Comparison of ENCODE assay signal across 38 mouse cellular contexts in genomic region chr17:24792190-24792589, GRCm38 (mm10). TPM values are rescaled to one million over a fixed set of nuclear protein-coding genes. Genes with fewer than 3 reads are reported as not detected.
"Had no signal": no experiment of that assay in that cellular context is flagged by ENCODE, and none has a peak within 500 bp of the region (broad histone marks: within the 10 kb centered on the region; RNA-seq: fewer than 3 reads in every experiment).

No protein-coding gene starts in this region.

- ATAC-seq: forebrain, embryonic 13.5 days; forebrain, embryonic 14.5 days; forebrain, embryonic 15.5 days; forebrain, embryonic 16.5 days; forebrain, postnatal 0 days had no signal

- H3K27ac ChIP-seq: embryonic facial prominence, embryonic 10.5 days; embryonic facial prominence, embryonic 12.5 days; embryonic facial prominence, embryonic 13.5 days; embryonic facial prominence, embryonic 15.5 days; forebrain, embryonic 10.5 days; forebrain, embryonic 12.5 days; forebrain, embryonic 13.5 days; forebrain, embryonic 15.5 days; gastrocnemius, adult 2 months; heart, adult 2 months had no signal

- DNase-seq: cerebellum, adult 18-20 months; cerebellum, adult 2 months; cerebellum, adult 8-10 months; cerebellum, adult 9-10 months; cerebellum, adult 9-11 months; cerebellum, postnatal 10 days; cerebellum, postnatal 14 days; cerebellum, postnatal 25 days; cerebellum, postnatal 36 days; embryo, embryonic 11 days; forebrain, postnatal 0 days; gastrocnemius, adult 2 months; gastrocnemius, postnatal 10 days; gastrocnemius, postnatal 14 days; gastrocnemius, postnatal 25 days; gastrocnemius, postnatal 36 days; heart, adult 2 months had no signal

- H3K9me3 ChIP-seq: embryonic facial prominence, embryonic 10.5 days; embryonic facial prominence, embryonic 12.5 days; embryonic facial prominence, embryonic 13.5 days; embryonic facial prominence, embryonic 15.5 days; forebrain, embryonic 10.5 days; forebrain, embryonic 12.5 days; forebrain, embryonic 13.5 days; forebrain, embryonic 15.5 days had no signal

- H3K4me1 ChIP-seq: embryonic facial prominence, embryonic 10.5 days; embryonic facial prominence, embryonic 12.5 days; embryonic facial prominence, embryonic 13.5 days; embryonic facial prominence, embryonic 15.5 days; forebrain, embryonic 10.5 days; forebrain, embryonic 12.5 days; forebrain, embryonic 13.5 days; forebrain, embryonic 15.5 days had no signal

- H3K9ac ChIP-seq: embryonic facial prominence, embryonic 12.5 days; embryonic facial prominence, embryonic 13.5 days; embryonic facial prominence, embryonic 15.5 days; forebrain, embryonic 12.5 days; forebrain, embryonic 13.5 days; forebrain, embryonic 15.5 days; forebrain, postnatal 0 days had no signal

- H3K4me2 ChIP-seq: embryonic facial prominence, embryonic 12.5 days; embryonic facial prominence, embryonic 13.5 days; embryonic facial prominence, embryonic 15.5 days; forebrain, embryonic 12.5 days; forebrain, embryonic 13.5 days; forebrain, embryonic 15.5 days had no signal

- H3K36me3 ChIP-seq: embryonic facial prominence, embryonic 10.5 days; embryonic facial prominence, embryonic 12.5 days; embryonic facial prominence, embryonic 13.5 days; embryonic facial prominence, embryonic 15.5 days; forebrain, embryonic 10.5 days; forebrain, embryonic 12.5 days; forebrain, embryonic 15.5 days had no signal

- H3K4me3 ChIP-seq: embryonic facial prominence, embryonic 10.5 days; embryonic facial prominence, embryonic 12.5 days; embryonic facial prominence, embryonic 13.5 days; embryonic facial prominence, embryonic 15.5 days; erythroblast, embryonic 14.5 days; forebrain, embryonic 10.5 days; forebrain, embryonic 12.5 days; forebrain, embryonic 13.5 days; forebrain, embryonic 15.5 days; gastrocnemius, adult 2 months; heart, adult 2 months had no signal

- H3K27me3 ChIP-seq: embryonic facial prominence, embryonic 12.5 days; embryonic facial prominence, embryonic 13.5 days; embryonic facial prominence, embryonic 15.5 days; forebrain, embryonic 15.5 days had no signal

RNA-seq across cellular contexts. Expression of gene Meiob, which starts 11.9 kb away (rescaled TPM):
- total RNA-seq: forebrain, postnatal 0 days; gastrocnemius, adult 18-20 months; gastrocnemius, adult 2 months; gastrocnemius, adult 8-10 months; gastrocnemius, postnatal 10 days; gastrocnemius, postnatal 14 days; gastrocnemius, postnatal 25 days; gastrocnemius, postnatal 36 days; gastrocnemius, postnatal 4 days; granulocyte monocyte progenitor cell, adult 5-6 weeks had no signal
- polyA plus RNA-seq: cerebellum, adult 2 months; cortical plate, adult 2 months; embryonic facial prominence, embryonic 10.5 days; embryonic facial prominence, embryonic 11.5 days; embryonic facial prominence, embryonic 12.5 days; embryonic facial prominence, embryonic 13.5 days; embryonic facial prominence, embryonic 14.5 days; erythroblast, embryonic 14.5 days; forebrain, embryonic 11.5 days; forebrain, embryonic 12.5 days; forebrain, embryonic 13.5 days; forebrain, embryonic 14.5 days; forebrain, embryonic 15.5 days; forebrain, embryonic 16.5 days; frontal cortex, adult 2 months; heart, adult 2 months had no signal

RNA-seq across cellular contexts. Expression of gene Hs3st6, which starts 39.4 kb away (rescaled TPM):
- total RNA-seq: common myeloid progenitor, adult 5-6 weeks; gastrocnemius, adult 18-20 months; gastrocnemius, adult 2 months; gastrocnemius, adult 8-10 months; gastrocnemius, postnatal 14 days; gastrocnemius, postnatal 25 days; gastrocnemius, postnatal 36 days; gastrocnemius, postnatal 4 days; granulocyte monocyte progenitor cell, adult 5-6 weeks; heart, adult 2 months had no signal
- polyA plus RNA-seq: erythroblast, embryonic 14.5 days; forebrain, embryonic 15.5 days; forebrain, embryonic 16.5 days had no signal
